Mouse (Mus musculus) 3134 (cell line): ENCODE measurements around the gene Cep97.
"Not testable (repeated sequence)": the region's sequence is repeated elsewhere in the genome, so short reads cannot be mapped to it uniquely, and the experiment has no call there.

ENCODE experiments used
- DNase-seq: peaks from one replicate; pipeline ENCODE4 v3.0.0-alpha.2; 2011; ENCODE audit warnings: low spot score; ENCODE audit not compliant: insufficient read length; ENCODE audit errors: extremely low read depth

Cep97 gene

GRCm38 (mm10) chr16:55947876-55948410 lies 13.3 kb upstream of the Cep97 start:
- not testable (repeated sequence) for DNase-seq

- DNase-seq = no peak
Measured at GRCm38 (mm10) chr16:55947266-55947665, 12.6 kb upstream of the Cep97 start.

- DNase-seq = no peak
Measured at GRCm38 (mm10) chr16:55940781-55941180, 6.1 kb upstream of the Cep97 start.

GRCm38 (mm10) chr16:55939703-55940102 lies 5.0 kb upstream of the Cep97 start:
- no peak for DNase-seq

- no peak for DNase-seq
Measured at GRCm38 (mm10) chr16:55938761-55939160, 4.1 kb upstream of the Cep97 start.

- DNase-seq = no peak
Measured at GRCm38 (mm10) chr16:55933681-55934343, 843 bp downstream of the Cep97 start.

GRCm38 (mm10) chr16:55924010-55924409 lies 10.6 kb downstream of the Cep97 start:
- no peak for DNase-seq

- no peak for DNase-seq
Measured at GRCm38 (mm10) chr16:55922079-55922478, 12.6 kb downstream of the Cep97 start.

- no peak for DNase-seq
Measured at GRCm38 (mm10) chr16:55914716-55915115, 19.9 kb downstream of the Cep97 start.

- no peak for DNase-seq
Measured at GRCm38 (mm10) chr16:55910208-55910793, 24.4 kb downstream of the Cep97 start.

GRCm38 (mm10) chr16:55906928-55907679 lies 27.6 kb downstream of the Cep97 start:
- no peak for DNase-seq

- DNase-seq = no peak
Measured at GRCm38 (mm10) chr16:55905370-55905769, 29.3 kb downstream of the Cep97 start.

- no peak for DNase-seq
Measured at GRCm38 (mm10) chr16:55901839-55902756, 32.6 kb downstream of the Cep97 start.

GRCm38 (mm10) chr16:55898385-55899002 lies 36.2 kb downstream of the Cep97 start:
- peak; percentile 50 for DNase-seq

GRCm38 (mm10) chr16:55895651-55896095 lies 39.0 kb downstream of the Cep97 start:
- DNase-seq = no peak

GRCm38 (mm10) chr16:55894893-55895650 lies 39.6 kb downstream of the Cep97 start, which contains the start of gene Nxpe3:
Gene Nxpe3, minus strand, starts transcription at chr16:55895285.
- DNase-seq = peak; percentile 89

- no peak for DNase-seq
Measured at GRCm38 (mm10) chr16:55894536-55894892, 40.1 kb downstream of the Cep97 start.

- DNase-seq = no peak
Measured at GRCm38 (mm10) chr16:55893410-55894107, 41.1 kb downstream of the Cep97 start.

GRCm38 (mm10) chr16:55892484-55892883 lies 42.2 kb downstream of the Cep97 start:
- DNase-seq = no peak
